Mouse (Mus musculus) yolk sac, embryonic 10.5 days (tissue): ENCODE data around the gene Med20.
"Not testable (repeated sequence)": the region's sequence is repeated elsewhere in the genome, so short reads cannot be mapped to it uniquely, and the experiment has no call there.

ENCODE experiments used
- DNase-seq: peaks from one replicate; pipeline ENCODE4 v3.0.0-alpha.2; 2017; ENCODE audit warnings: low spot score

Gene Med20

GRCm38 (mm10) chr17:47628851-47629676 lies 17.7 kb downstream of the Med20 start:
- DNase-seq: peak; percentile 98

GRCm38 (mm10) chr17:47629717-47630677 lies 18.6 kb downstream of the Med20 start:
- no peak for DNase-seq

- DNase-seq: no peak
These were observed 19.3 kb downstream of the Med20 start, which contains the start of gene Usp49 for GRCm38 (mm10) chr17:47630678-47631065. TSS of gene Usp49 (plus strand) at chr17:47630690.

GRCm38 (mm10) chr17:47632181-47632840 lies 20.9 kb downstream of the Med20 start:
- no peak for DNase-seq

- DNase-seq: no peak
These were observed 22.8 kb downstream of the Med20 start for GRCm38 (mm10) chr17:47633999-47634770.

- no peak for DNase-seq
These were observed 31.6 kb downstream of the Med20 start for GRCm38 (mm10) chr17:47642992-47643391.

GRCm38 (mm10) chr17:47646683-47647082 lies 35.3 kb downstream of the Med20 start:
- DNase-seq: peak; percentile 75

- DNase-seq: no peak
These were observed 37.6 kb downstream of the Med20 start for GRCm38 (mm10) chr17:47648966-47649365.

GRCm38 (mm10) chr17:47651953-47652352 lies 40.6 kb downstream of the Med20 start:
- no peak for DNase-seq

- DNase-seq: not testable (repeated sequence)
These were observed 43.0 kb downstream of the Med20 start for GRCm38 (mm10) chr17:47654346-47654745.

GRCm38 (mm10) chr17:47655697-47656096 lies 44.3 kb downstream of the Med20 start:
- peak; percentile 43 for DNase-seq

- no peak for DNase-seq
These were observed 46.5 kb downstream of the Med20 start for GRCm38 (mm10) chr17:47657901-47658300.

GRCm38 (mm10) chr17:47658741-47659243 lies 47.4 kb downstream of the Med20 start:
- DNase-seq: no peak

GRCm38 (mm10) chr17:47663009-47663713 lies 51.8 kb downstream of the Med20 start:
- no peak for DNase-seq

- DNase-seq: no peak
These were observed 53.1 kb downstream of the Med20 start for GRCm38 (mm10) chr17:47664474-47664873.

- DNase-seq: no peak
These were observed 57.8 kb downstream of the Med20 start for GRCm38 (mm10) chr17:47669166-47669565.

GRCm38 (mm10) chr17:47671988-47672310 lies 60.6 kb downstream of the Med20 start:
- DNase-seq: no peak

GRCm38 (mm10) chr17:47672311-47673111 lies 61.1 kb downstream of the Med20 start:
- DNase-seq: peak; percentile 72
